Mouse (Mus musculus) right cerebral cortex, postnatal 10 days (tissue): ENCODE measurements at regions not wholly inside any gene's neighbourhood (a gene's known extent, or its start where the extent isn't known, plus 50 kb on each side); places are given as distances from the start of the nearest gene placed in this dataset.
"Not testable (repeated sequence)": the region's sequence is repeated elsewhere in the genome, so short reads cannot be mapped to it uniquely, and the experiment has no call there.

Source experiments
- DNase-seq, 2 experiments: peaks; one replicate each; pipeline ENCODE4 v3.0.0; 2021; ENCODE audit warnings: low spot score in 2 of 2

GRCm38 (mm10) chr6:89052758-89053460 lies 150.9 kb downstream of the Tpra1 start:
- DNase-seq = no peak

DNA sequence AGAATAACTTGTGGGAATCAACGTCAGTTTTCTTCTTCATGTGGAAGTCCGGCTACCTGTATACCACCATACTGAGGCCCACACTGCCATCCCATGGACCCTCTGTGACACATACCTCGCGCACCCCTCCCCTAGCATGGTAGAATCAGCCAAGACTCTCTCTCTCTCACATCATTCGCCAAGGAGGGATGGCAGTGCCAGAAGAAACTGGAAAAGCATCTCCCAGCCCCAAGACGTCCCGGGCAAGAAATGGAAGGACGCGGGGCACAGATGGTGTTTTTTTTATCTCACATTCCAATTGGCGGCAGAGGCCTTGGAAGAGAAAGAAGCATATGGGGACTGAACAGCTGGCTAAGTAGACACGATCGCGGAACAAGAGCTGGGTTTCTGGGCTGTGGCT lies 152.0 kb downstream of the Tpra1 start:
- DNase-seq = peak; percentile 70 to 75

- no peak for DNase-seq
These were observed 157.5 kb downstream of the Tpra1 start for GRCm38 (mm10) chr6:89059431-89059975.

DNA sequence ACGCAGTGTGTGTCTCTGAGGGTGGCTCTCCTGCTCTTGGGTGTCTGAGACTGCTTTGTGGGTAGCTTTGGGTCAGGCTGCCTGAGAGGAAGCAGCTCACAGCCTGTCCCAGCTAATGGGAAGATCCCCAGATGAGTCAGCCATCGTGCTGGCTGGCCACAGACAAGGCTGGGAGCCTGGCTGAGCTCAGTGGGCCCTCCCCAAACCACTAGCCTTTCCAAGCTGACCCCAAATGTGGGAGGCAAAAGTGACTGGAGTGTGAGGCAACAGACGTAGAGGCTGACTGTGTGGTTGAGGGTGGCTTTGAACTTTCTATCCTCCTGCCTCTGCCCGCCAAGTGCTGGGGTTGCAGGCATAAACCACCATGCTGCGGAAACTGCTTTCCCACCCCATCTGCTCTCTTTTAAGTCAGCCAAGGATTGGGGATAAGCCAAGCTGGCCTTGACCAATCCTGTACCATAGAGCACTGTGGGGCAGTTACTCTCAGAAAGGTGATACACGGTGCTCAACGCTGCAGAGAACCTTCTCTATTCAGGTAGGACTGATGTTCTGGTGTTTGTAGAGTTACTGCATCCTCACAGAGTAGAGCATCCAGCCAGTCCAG lies 163.0 kb downstream of the Tpra1 start:
- no peak for DNase-seq

GRCm38 (mm10) chr6:89066588-89066987 lies 164.5 kb downstream of the Tpra1 start:
- DNase-seq = no peak

- DNase-seq = no peak
These were observed 166.2 kb downstream of the Tpra1 start for GRCm38 (mm10) chr6:89068286-89068685.

DNA sequence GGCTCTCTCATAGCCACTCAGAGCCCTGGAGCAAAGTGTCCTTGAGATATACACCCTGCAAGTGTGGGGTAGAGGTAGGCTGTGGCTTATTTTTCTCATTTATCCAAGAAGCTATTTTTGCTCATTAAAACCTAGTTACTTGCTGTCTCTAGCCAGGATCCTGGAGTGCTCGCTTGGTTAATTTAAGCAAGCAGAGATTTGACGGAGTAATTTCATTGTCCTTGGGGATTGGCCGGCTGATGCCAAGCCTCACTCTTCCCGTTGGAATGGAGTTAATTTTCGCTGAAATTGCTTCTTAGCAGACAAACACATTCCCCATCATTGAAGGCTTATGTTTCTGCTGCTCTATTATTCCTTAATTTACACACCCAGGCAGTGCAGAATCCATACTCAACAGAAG lies 167.1 kb downstream of the Tpra1 start:
- DNase-seq = no peak

DNA sequence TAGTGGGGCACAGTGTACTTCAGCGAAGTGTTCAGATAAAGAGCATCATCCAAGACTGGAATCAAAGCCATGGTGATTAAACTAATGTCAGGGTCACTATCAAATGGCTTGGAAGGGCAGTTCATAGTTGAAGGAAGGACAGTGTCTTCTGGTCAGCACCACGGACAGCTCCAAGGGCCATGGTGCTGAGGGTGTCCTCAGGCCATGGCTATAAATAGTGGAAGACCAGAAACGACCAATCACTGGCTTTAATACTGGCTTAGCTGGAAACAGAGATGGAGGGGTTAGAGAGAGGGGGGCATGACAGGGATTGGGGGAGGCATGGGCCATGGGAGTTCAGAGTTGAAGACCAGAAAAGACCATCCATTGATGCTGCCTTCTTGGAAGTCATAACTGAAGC lies 168.0 kb downstream of the Tpra1 start:
- DNase-seq = no peak

- no peak for DNase-seq
These were observed 169.7 kb downstream of the Tpra1 start for GRCm38 (mm10) chr6:89071766-89072165.

GRCm38 (mm10) chr6:89072569-89072968 lies 170.5 kb downstream of the Tpra1 start:
- DNase-seq = no peak

DNA sequence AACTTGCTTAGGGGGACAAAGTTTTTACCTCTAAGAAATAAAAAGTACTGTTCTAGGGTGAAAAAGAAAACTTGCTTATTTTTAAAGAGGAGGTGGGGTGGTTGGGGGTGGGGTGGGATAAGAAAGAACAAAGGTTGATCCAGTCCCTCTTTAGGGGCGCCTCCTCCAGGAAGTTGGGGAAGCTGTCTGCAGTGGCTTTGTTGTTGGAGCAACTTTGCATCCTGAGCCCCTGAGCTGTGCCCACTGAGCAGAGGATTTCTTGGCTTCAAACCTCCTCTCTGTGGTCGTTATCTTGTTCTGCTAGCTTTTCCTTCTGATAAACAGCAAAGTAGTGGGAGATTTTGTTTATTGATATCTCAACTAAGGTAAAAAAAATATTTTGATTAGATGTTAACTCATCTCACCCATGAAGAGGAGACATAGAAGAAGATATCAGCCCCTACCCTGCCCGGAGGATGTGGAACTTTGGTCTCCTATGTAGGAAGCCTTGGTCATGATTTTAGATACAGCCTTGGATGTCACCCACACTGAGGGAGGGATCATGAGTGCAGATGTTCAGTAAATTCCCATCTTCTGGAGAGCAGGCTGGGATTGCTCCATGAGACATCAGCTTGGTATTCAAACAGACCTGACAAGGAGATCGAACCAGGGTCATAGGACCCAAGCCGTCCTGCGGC lies 179.7 kb downstream of the Tpra1 start:
- no peak for DNase-seq

GRCm38 (mm10) chr6:89084437-89084836 lies 182.4 kb downstream of the Tpra1 start:
- DNase-seq = no peak

GRCm38 (mm10) chr6:89085151-89085550 lies 183.1 kb downstream of the Tpra1 start:
- peak in 1 of 2 experiments; percentile 40 for DNase-seq

- no peak for DNase-seq
These were observed 185.6 kb downstream of the Tpra1 start for GRCm38 (mm10) chr6:89087620-89088019.

DNA sequence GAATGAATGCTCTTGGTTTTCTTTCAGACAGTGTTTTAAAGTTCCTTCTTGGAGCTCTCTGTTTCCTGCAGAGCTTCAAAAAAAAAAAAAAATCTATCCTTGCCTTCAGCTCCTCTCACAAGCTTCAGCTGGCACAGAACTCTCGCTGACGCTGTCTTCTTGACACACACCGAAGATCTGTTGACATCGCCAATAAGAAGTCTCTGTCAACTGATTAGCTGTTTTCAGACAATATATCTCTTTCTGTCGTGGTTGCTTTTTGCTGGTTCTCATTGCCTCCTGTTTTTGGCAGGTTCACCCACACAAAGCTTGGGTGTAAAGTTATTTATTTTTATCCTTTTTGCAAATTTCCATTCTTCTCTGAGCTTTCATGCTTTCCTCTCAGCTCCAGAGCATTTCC lies 188.0 kb downstream of the Tpra1 start:
- DNase-seq = peak in 1 of 2 experiments; percentile 50

DNA sequence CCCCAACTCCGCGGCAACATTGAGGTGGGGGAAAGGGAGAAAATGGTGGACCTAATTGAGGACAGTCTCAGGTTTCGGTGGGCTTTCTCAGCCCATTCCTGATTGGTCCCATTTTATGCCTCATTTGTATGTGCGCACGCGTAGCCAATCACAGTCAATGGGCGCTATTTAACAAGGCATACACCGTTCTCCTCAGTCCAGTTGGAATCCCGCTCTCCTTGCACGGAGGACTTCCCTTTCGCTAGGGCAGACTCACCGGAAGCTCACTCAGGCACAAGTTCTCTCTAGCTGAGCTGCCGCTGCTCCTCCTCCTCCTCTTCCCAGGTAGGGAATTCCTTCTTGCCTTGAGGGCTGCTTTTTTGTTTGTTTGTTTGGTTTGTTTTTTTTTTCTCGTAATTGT lies 193.9 kb downstream of the Tpra1 start:
- DNase-seq = no peak

- no peak for DNase-seq
These were observed 195.5 kb downstream of the Tpra1 start for GRCm38 (mm10) chr6:89097531-89097930.

DNA sequence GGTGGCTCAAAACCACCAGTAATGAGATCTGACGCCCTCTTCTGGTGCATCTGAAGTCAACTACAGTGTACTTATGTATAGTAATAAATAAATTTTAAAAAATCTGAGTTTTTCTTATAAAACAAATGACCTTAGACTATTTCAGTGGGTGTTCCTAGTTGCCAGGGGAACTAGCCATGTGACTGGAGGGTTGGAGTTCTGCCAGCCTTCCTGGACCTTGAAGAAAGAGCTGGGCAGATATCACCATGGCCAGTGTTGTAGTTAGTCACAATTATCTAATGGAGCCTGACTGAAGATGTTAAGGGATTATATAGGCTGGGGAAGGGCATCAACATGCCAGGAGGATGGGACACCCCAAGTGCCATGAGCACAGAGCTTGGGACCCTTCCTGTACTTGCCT lies 217.2 kb downstream of the Tpra1 start:
- no peak for DNase-seq

- no peak for DNase-seq
These were observed 219.1 kb downstream of the Tpra1 start for GRCm38 (mm10) chr6:89121023-89121745.

DNA sequence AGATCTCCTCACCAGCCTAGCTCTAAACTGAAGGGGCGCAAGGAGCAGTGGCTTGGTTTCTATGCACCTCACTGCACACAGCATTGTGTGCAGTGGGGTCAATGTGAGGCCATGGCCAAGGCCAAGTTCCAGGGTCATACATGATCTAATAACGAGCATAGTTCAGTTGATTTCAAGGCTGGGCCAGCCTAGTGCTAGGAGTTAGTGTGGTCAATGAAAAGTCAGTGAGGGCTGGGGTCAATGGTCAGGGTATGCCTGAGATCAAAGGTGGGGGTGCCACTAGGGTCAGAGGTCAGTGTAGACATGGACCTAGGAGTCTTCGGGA lies 219.7 kb downstream of the Tpra1 start:
- DNase-seq = no peak

DNA sequence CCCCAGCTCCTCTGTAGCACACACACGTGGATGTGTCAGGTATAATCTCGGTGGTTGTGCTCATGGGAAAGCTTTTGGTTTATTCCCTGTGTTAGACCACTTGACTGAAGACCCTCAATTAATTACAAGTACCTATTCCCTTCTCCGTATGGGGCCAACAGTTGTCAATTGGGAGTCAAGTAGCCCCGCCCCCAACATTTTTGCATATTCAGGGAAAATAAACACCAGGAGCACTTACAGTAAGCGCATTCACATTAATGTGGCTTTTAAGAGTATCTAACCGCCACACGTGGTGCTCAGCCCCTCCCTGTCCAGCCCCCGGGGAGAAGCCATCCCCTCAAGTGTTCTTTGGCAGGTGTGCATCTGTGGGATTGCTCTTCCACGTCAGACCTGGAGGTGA lies 223.9 kb downstream of the Tpra1 start:
- no peak for DNase-seq

- DNase-seq = not testable (repeated sequence)
These were observed 226.1 kb downstream of the Tpra1 start for GRCm38 (mm10) chr6:89128141-89128540.
